Mouse (Mus musculus): ENCODE results near the gene Slc10a3.

DNA sequence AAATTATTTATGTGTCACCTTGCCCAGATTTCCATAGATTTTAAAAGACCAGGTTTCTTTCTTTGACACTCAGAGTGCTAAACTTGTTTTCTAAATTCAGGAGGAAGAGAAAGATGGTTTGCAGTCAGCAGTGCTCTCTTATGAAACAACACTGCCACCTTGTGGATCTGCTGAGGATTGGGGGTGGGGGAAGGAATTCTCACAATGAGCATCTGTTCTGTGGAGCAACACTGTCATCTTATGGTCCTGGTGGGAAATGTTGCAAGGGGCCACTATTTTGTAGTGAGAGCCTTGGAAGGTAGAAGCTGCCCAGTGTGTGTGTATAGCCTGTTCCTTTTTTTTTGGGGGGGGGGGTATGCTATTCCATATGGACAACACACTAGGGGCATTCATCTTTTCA, 40.2 kb upstream of the Slc10a3 start:
- peak; percentile 69 for TF ChIP-seq SIN3A (IDR thresholded peaks at IDR 0.05; ENCODE audit: low read length)
- TF ChIP-seq CTCF (IDR thresholded peaks at IDR 0.05 in 2 of 3, conservative IDR thresholded peaks at IDR 0.05 in 1 of 3; ENCODE audit: control insufficient read depth in 1 of 3, insufficient read depth in 1 of 3, low read depth in 2 of 3, low read length in 3 of 3, poor library complexity in 1 of 3, severe bottlenecking in 1 of 3) = peak; percentile 61 to 95 (median 77); a peak in 5 of 6 replicates
- TF ChIP-seq EP300 (IDR thresholded peaks at IDR 0.05; ENCODE audit: low read depth in 1 of 2, low read length in 2 of 2) = no peak
- no peak for TF ChIP-seq USF1 (IDR thresholded peaks at IDR 0.05; ENCODE audit: low read depth, low read length)
- TF ChIP-seq ZNF384 (IDR thresholded peaks at IDR 0.05; ENCODE audit: low read depth, low read length) = no peak
- peak; percentile 94 for TF ChIP-seq RAD21 (IDR thresholded peaks at IDR 0.05; ENCODE audit: low read depth, low read length)
